ENCODE assay signal across 17 mouse cellular contexts in the genomic region with DNA sequence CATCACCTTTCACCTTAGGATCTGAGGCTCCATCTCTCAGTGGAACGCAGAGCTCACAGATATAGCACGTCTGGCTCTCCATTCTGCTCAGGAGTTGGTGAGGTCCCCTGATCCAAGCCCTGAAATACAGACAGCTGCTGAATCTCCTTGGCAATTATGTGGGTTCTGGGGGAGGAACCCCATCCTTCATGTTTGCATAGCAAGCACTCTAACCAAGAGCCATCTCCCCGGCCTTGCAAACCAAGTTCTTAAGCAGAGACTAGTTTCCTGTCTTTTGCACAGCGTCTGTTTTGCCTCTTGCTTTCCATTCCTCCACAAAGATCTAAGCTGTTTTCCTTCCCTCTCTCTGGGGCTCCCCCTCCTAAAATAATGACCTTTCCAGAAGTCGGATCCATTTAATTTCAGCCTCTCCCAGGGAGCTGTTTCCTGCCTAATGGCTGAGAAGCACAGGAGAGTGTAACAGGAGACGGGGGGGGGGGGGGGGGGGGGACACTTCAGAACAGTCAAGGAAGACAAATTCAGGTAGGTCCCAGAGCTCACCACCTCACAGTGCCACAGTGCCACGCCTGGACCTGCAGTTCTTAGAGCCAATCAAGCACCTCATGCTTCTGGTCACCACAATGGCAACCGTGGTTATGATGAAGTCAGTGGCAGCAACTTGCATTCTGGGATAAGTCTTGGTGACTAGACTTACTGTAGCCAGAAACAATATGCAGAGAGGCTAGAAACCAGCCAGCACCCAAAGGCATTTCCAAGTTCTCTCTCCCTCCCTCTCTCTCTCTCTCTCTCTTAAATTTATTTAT. TPM values are rescaled to one million over a fixed set of nuclear protein-coding genes. Genes with fewer than 3 reads are reported as not detected.
DNase-seq lines count a peak whose midpoint lies in the region; ATAC-seq and TF ChIP-seq lines count a peak whose summit lies in the region.
"Had no signal": no experiment of that assay in that cellular context is flagged by ENCODE, and none has a peak within 500 bp of the region (broad histone marks: within the 10 kb centered on the region; RNA-seq: fewer than 3 reads in every experiment).

No protein-coding gene starts in this region.

- no peak for DNase-seq in kidney, adult 11 months
- DNase-seq in induced T-regulatory cell, adult 2 months (ENCODE audit: low read depth), result peak; percentile 61
- DNase-seq in thymus, adult 2 months, result peak; percentile 51
- DNase-seq in urinary bladder, adult 2 months (ENCODE audit: low spot score), result no peak
- DNase-seq: cerebellum, adult 18-20 months; heart, adult 2 months; retina, postnatal 1 day had no signal

- H3K4me3 ChIP-seq in kidney, embryonic 15.5 days (replicated peaks), result no peak overlapping the region
- no peak overlapping the region for H3K4me3 ChIP-seq in thymus, adult 2 months (ENCODE audit: control insufficient read depth, insufficient read depth, low read length)
- no peak overlapping the region for H3K4me3 ChIP-seq in hindbrain, embryonic 12.5 days
- no peak overlapping the region for H3K4me3 ChIP-seq in forebrain, embryonic 15.5 days
- H3K4me3 ChIP-seq: embryonic facial prominence, embryonic 12.5 days; heart, adult 2 months; hindbrain, embryonic 15.5 days; liver, embryonic 12.5 days; midbrain, embryonic 10.5 days; neural tube, embryonic 13.5 days had no signal

- no peaks in the 10 kb centered on the region for H3K9me3 ChIP-seq in kidney, embryonic 15.5 days (replicated peaks)
- no peaks in the 10 kb centered on the region for H3K9me3 ChIP-seq in hindbrain, embryonic 12.5 days (replicated peaks)
- no peaks in the 10 kb centered on the region for H3K9me3 ChIP-seq in forebrain, embryonic 15.5 days
- H3K9me3 ChIP-seq: embryonic facial prominence, embryonic 12.5 days; hindbrain, embryonic 15.5 days; liver, embryonic 12.5 days; midbrain, embryonic 10.5 days; neural tube, embryonic 13.5 days had no signal

- no peak for TF ChIP-seq POLR2A in thymus, adult 2 months (IDR thresholded peaks at IDR 0.05; ENCODE audit: control insufficient read depth, extremely low read depth, insufficient read depth, low read length, poor library complexity)

- peak overlapping the region; percentile 50; the same call in 1 of the 2 replicates for H3K27ac ChIP-seq in kidney, embryonic 15.5 days
- H3K27ac ChIP-seq in thymus, adult 2 months (ENCODE audit: control insufficient read depth, insufficient read depth, low read length), result peak overlapping the region; percentile 67
- H3K27ac ChIP-seq in hindbrain, embryonic 12.5 days, result no peak overlapping the region; the same call in 1 of the 2 replicates
- no peak overlapping the region for H3K27ac ChIP-seq in forebrain, embryonic 15.5 days (replicated peaks)
- H3K27ac ChIP-seq: embryonic facial prominence, embryonic 12.5 days; heart, adult 2 months; hindbrain, embryonic 15.5 days; liver, embryonic 12.5 days; midbrain, embryonic 10.5 days; neural tube, embryonic 13.5 days had no signal

- no peak for TF ChIP-seq CTCF in thymus, adult 2 months (IDR thresholded peaks at IDR 0.05; ENCODE audit: borderline replicate concordance, control insufficient read depth, extremely low read depth, insufficient read depth, low read length, poor library complexity)

- peaks cover 8% of the 10 kb centered on the region for H3K4me1 ChIP-seq in kidney, embryonic 15.5 days
- peaks cover 39% of the 10 kb centered on the region for H3K4me1 ChIP-seq in thymus, adult 2 months (replicated peaks; ENCODE audit: control insufficient read depth, insufficient read depth, low read length)
- H3K4me1 ChIP-seq in hindbrain, embryonic 12.5 days, result peaks cover 22% of the 10 kb centered on the region
- peaks cover 18% of the 10 kb centered on the region for H3K4me1 ChIP-seq in forebrain, embryonic 15.5 days

- H3K36me3 ChIP-seq in kidney, embryonic 15.5 days, result no peaks in the 10 kb centered on the region
- peaks cover 3% of the 10 kb centered on the region; the same call in 1 of the 2 replicates for H3K36me3 ChIP-seq in thymus, adult 2 months (ENCODE audit: control insufficient read depth, insufficient read depth, low read length)
- H3K36me3 ChIP-seq in hindbrain, embryonic 12.5 days, result peaks cover 5% of the 10 kb centered on the region; the same call in 1 of the 2 replicates
- peaks cover 6% of the 10 kb centered on the region for H3K36me3 ChIP-seq in forebrain, embryonic 15.5 days
- H3K36me3 ChIP-seq: embryonic facial prominence, embryonic 12.5 days; liver, embryonic 12.5 days had no signal

- H3K9ac ChIP-seq in kidney, embryonic 15.5 days, result no peak overlapping the region
- H3K9ac ChIP-seq in hindbrain, embryonic 12.5 days, result no peak overlapping the region
- no peak overlapping the region for H3K9ac ChIP-seq in forebrain, embryonic 15.5 days (replicated peaks)
- H3K9ac ChIP-seq: embryonic facial prominence, embryonic 12.5 days; hindbrain, embryonic 15.5 days; liver, embryonic 12.5 days; neural tube, embryonic 13.5 days had no signal

- WGBS in kidney, embryonic 15.5 days, result 31% methylated on average over 8 of the region's 8 CpGs
- 50% methylated on average over 8 of the region's 8 CpGs for WGBS in thymus, adult 2 months
- WGBS in hindbrain, embryonic 12.5 days, result 73% methylated on average over 7 of the region's 8 CpGs
- WGBS in forebrain, embryonic 15.5 days, result 81% methylated on average over 8 of the region's 8 CpGs

- no peak overlapping the region for H3K4me2 ChIP-seq in kidney, embryonic 15.5 days
- no peak overlapping the region for H3K4me2 ChIP-seq in hindbrain, embryonic 12.5 days (replicated peaks)
- H3K4me2 ChIP-seq in forebrain, embryonic 15.5 days (replicated peaks), result no peak overlapping the region
- H3K4me2 ChIP-seq: embryonic facial prominence, embryonic 12.5 days; hindbrain, embryonic 15.5 days; liver, embryonic 12.5 days; neural tube, embryonic 13.5 days had no signal

- peak; percentile 52 for ATAC-seq in kidney, embryonic 15.5 days (replicated peaks; ENCODE audit: low FRiP score)
- peak; percentile 34 for ATAC-seq in CD4-positive, CD25-positive, alpha-beta regulatory T cell, adult 4 months
- no peak for ATAC-seq in hindbrain, embryonic 12.5 days (ENCODE audit: low FRiP score)
- no peak for ATAC-seq in forebrain, embryonic 15.5 days (replicated peaks)
- ATAC-seq: lung, postnatal 0 days had no signal

- no peaks in the 10 kb centered on the region for H3K27me3 ChIP-seq in kidney, embryonic 15.5 days
- H3K27me3 ChIP-seq in thymus, adult 2 months (ENCODE audit: control insufficient read depth, insufficient read depth, low read length), result no peaks in the 10 kb centered on the region
- no peaks in the 10 kb centered on the region for H3K27me3 ChIP-seq in hindbrain, embryonic 12.5 days
- H3K27me3 ChIP-seq in forebrain, embryonic 15.5 days, result no peaks in the 10 kb centered on the region
- H3K27me3 ChIP-seq: embryonic facial prominence, embryonic 12.5 days; hindbrain, embryonic 15.5 days; liver, embryonic 12.5 days; neural tube, embryonic 13.5 days had no signal

RNA-seq across cellular contexts. Expression of gene St8sia1, which starts 18.0 kb away (rescaled TPM):
- polyA plus RNA-seq in kidney, embryonic 15.5 days (2015; fragmentation: Nextera tagmentation; extraction: Ambion mirVana), result 3.0 and 3.1 TPM in 2 replicates
- polyA plus RNA-seq in CD4-positive, CD25-positive, alpha-beta regulatory T cell, adult 4 months (2017; shearing (Covaris generic)), result 10 to 100 TPM; 11.2 to 12.4 TPM
- polyA plus RNA-seq in thymus, adult 2 months (2012; rRNA removed), result 22.6 and 26.4 TPM in 2 replicates
- polyA plus RNA-seq in urinary bladder, adult 2 months (2012; rRNA removed), result 0.07 and 0.12 TPM in 2 replicates
- 9.1 TPM in 2 replicates for polyA plus RNA-seq in hindbrain, embryonic 12.5 days (2016; fragmentation: Nextera tagmentation; extraction: Ambion mirVana)
- polyA plus RNA-seq in forebrain, embryonic 15.5 days (2015; fragmentation: Nextera tagmentation; extraction: Ambion mirVana), result 5.5 and 6.9 TPM in 2 replicates

Comparison
In these comparisons a context has a peak if more than half of its experiments do, and no peak if none do; other contexts are left out.
1. ATAC-seq: peak in kidney, embryonic 15.5 days (single experiment) and CD4-positive, CD25-positive, alpha-beta regulatory T cell, adult 4 months (single experiment); none in hindbrain, embryonic 12.5 days (single experiment) and forebrain, embryonic 15.5 days (single experiment).
2. H3K27ac ChIP-seq: peak in kidney, embryonic 15.5 days (single experiment) and thymus, adult 2 months (single experiment); none in hindbrain, embryonic 12.5 days (single experiment) and forebrain, embryonic 15.5 days (single experiment).
3. DNase-seq: peak in induced T-regulatory cell, adult 2 months (single experiment) and thymus, adult 2 months (single experiment); none in kidney, adult 11 months (single experiment) and urinary bladder, adult 2 months (single experiment).